Mouse (Mus musculus): Measurements from ENCODE around the gene Tfcp2l1.
A peak's percentile ranks its signal among the peaks of the same experiment; 100 is the strongest.

The Tfcp2l1 gene

DNA sequence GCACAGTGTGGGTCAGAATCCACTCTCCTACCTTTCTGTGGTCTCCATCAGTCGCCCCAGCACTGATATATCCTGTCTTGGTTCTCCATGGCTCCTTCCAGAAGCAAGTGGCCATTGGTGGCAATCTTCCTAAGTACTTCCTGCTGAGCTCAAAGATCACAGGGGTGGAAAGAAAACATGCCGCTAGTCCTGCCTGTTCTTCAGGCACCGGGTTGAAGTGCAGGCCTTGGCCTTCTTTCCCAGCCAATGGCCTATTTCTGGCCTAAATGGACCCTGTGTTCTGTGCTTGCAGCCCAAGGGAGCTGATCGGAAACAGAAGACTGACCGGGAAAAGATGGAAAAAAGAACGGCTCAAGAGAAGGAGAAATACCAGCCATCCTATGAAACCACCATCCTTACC is 31.0 kb downstream of the Tfcp2l1 start:
- no peak for DNase-seq

DNA sequence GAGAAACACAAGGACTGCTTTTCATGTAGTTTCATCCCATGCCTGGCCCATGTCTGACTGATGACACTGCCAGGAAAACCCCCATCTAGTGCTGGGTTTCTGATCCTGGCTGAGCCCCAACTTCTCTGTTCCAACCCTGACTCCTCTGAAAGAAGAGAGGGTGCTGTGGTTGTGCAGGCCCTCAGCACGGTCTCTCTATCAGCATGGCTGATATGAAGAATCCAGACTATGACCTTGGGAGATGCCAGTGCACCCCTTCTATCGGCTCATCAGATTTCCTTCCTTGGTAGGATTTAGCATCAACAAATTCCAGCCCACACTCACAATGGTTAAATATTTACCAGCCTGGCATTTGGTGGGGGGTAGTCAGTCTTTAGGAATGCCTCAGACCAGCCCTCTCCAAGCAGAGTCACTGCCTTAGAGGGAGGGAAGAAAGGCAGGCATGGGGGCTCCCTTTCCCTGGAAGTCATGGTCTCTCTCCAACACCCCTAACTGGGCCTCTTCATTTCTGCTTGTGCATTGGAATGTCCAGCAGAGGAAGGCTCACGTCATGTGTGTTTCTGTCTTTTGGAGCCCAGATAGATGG is 33.2 kb downstream of the Tfcp2l1 start:
- no peak for DNase-seq

DNA sequence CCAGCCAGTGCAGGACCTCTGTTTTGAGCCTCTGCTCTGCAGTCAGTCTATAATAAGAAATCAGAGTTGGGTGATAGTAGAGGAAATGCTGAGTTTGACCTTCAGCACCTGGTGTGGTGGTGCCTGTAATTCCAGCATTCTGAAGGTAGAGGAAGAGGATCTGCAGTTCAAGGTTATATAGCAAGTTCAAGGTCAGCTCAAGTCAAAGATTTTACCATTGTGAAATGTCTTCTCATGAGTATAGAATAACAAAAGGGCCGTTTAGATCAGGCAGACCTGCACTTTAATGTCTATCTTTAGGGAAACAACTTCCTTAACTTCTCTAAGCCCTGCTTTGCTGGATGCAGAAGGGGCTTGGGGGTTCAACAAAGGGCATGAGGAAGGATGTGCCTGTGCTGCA is 35.3 kb downstream of the Tfcp2l1 start:
- no peak for DNase-seq

DNA sequence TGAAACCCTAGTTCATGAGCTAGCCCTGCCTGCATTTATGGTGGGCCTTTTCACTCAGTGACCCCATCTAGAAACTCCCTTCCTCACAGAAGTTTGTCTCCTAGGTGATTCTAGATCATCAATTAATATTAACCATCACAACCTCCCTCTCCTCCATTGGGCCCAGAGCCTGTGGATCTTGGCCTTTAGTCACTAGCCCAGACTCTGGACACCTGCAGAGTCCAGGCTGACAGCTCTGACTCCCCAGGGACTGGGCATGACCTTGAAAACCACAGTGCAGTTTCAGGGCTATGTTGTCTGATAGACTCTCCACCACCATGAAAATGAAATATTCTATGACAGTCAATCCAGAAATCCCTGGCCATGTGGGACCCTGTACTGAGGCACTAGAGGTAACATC is 39.8 kb downstream of the Tfcp2l1 start:
- DNase-seq: no peak

DNA sequence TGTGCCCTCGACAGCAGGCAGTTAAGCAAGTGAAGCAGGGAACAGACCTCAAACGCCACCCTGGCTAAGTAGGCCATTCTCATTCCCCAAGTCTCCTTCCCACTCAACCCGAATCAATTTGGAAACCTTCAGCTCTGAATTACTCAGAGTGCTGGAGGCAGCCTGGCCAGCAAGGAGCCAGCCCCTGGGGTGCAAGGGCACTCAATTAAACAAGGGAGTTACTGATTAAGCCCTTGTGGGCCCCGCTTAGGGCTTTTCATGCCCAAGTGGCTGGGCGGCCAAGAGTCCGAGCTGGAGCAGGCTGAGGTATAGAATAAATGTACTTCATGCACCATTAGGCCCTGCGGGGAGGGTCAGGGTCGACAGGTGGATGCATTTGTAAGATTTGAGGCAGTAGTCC is 44.5 kb downstream of the Tfcp2l1 start:
- peak; percentile 21 for DNase-seq

DNA sequence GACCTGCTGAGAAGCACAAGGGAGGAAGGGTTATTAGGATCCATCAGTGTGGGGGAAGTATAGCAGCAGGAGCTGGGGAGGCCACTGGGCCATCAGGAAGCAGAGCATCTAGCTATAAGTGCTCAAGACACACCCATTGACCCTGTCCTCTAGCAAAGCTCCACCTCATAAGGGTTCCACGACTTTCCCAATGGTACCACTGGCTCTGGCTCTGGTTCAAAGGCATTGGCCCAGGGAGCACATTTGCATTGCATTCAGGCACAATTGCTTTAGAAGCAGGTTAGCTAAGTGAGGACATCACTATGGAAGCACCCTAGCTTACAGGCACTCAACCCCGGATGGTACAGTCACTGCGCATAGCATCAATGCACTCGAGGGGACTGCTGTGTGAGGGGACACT is 46.4 kb downstream of the Tfcp2l1 start:
- DNase-seq: no peak

DNA sequence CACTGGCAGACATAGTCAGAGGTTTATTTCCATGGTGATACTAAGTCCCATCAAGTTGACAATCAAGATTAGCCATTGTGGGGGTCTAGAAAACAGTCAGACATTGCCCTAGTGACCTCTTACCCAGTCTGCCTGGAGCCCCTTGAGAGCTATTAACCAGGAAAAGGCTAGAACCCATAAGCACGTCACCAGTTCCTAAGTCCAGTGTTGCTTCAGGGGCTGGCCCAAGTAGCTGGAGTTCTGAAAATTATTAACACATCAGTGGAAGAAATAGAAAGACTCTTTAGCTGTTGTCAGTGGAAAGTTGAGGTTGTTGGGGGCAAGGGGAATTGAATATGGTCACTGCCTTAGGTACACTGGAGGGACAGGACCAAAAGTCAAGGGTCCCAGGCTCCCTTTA is 54.2 kb downstream of the Tfcp2l1 start:
- no peak for DNase-seq

DNA sequence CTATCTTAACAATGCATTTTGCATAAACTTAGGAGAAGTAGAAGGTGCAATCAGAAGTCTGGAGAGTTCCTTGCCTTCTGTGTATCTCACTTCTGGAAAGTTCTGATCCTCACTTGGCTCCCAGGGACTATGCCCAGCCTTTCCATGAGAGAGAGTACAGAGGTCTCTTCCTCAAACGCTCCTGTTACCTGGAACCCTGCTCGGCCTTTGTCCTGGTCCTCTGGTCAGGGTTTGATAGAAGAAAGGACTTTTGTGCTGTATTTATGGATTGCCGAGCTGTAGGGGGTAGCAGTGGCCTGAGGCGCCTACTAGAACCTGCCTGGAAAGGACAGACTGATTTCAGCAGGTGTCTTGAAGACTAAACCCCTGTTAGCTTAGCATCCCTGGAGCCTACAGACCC is 55.9 kb downstream of the Tfcp2l1 start:
- DNase-seq: no peak

DNA sequence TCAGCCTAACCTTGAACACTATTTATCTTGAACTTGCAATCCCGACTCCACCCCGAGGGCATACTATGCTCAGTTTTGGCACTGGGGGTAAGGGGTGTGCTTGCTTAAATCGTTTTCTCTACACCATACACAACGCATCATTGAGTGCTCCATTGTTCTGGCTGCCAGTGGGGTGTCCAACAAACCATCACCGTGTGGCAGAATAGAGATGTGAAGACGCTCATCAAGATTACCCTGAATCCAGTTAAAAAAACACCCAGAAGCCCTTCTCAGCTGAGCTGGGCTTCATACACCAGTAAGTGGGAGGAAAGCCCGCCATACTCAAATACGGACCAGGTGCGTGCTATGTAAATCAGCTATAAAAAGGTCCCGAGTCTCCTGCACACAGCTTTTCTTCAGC is 60.0 kb downstream of the Tfcp2l1 start:
- no peak for DNase-seq

DNA sequence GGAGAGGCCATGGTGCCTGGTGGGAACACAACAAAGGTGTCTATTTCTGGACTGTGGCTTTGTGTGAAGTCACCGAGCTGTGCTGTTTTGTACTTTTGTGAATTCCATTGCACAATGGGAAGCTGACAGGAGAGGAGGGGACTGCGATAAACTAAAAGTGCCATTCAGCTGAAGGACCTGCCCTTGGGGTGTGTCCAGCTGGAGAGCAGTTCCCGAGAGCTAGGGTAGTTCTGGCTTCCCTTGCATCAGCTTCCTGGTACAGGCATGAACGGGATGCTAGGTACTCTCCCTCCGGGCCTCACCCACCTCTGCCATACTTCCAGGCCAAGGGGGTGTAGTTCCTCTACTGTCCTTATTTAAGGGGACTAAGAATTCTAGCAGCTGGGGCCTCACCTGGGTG is 62.1 kb downstream of the Tfcp2l1 start:
- no peak for DNase-seq

DNA sequence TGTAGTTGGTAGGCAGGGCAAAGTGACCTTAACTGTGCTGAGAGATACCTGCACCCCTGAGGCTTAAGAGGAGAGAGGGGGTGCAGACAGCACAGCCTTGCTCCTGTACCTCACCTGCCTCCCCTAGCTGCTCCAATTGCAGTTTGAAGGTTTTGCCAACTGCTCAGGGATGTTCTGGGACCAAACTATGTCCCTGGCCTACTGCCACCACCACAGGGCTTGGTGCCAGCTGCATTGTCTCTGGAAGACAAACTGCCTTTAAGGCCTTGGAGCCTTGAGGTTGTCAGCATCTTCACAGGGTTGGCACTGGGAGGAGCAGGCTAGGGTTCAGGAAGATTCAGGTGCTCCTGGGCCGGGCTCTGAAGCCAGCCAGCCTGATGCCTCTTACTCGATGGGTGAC is 66.7 kb downstream of the Tfcp2l1 start:
- DNase-seq: no peak

DNA sequence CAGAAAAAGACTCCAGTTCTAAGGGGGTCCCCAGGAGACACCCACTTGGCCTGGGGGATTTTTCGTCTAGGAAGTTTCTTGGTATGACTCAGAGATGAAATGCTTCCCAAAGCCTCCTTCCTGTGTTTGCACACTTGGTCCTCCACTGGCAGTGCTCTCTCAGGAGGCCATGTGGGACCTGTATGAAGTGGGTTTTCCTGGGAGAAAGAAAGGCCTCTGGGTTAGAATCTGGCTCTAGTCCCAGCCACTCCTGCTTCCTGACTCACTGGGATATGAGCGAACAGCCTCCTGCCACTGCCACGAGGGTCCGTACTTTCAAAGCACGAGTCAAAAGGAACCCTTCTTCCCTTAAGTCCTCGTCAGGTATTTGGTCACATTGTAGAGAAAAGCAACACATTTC is 70.2 kb downstream of the Tfcp2l1 start:
- no peak for DNase-seq

DNA sequence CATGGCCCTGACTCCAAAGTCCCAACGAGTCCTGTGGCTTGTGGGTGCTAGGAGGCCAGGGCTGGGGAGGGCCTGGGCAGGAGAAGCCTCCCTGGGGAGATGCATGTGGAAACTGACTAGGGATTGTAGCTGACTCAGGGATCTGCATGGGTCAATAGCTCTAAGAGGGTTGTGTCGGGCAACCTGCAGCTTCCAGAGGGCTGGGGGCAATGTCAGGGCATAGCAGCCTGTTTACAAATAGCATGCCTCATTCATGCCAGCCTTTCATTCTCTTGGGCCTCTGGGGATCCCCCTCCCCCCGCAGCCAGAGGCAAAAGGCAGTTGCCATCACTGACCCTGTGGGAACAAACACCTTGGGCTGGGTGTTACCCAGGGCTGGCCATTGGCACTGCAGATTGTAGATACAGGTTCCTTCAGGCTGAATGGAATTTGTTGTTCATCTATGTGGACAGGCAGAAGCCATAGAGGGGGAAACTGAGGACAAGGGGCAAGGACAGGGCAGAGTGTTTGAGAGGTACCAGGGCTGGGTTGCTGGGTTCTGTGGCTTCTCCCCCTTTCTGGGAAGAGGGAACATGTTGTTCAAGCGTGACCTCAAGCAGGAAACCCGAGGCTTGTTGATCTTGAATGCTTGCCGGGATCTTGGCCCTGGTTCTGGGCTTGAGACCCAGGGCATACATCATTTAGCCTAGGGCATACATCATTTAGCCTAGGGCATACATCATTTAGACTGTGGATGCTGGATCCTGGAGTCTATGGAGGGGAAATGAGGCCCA is 71.6 kb downstream of the Tfcp2l1 start:
- no peak for DNase-seq

DNA sequence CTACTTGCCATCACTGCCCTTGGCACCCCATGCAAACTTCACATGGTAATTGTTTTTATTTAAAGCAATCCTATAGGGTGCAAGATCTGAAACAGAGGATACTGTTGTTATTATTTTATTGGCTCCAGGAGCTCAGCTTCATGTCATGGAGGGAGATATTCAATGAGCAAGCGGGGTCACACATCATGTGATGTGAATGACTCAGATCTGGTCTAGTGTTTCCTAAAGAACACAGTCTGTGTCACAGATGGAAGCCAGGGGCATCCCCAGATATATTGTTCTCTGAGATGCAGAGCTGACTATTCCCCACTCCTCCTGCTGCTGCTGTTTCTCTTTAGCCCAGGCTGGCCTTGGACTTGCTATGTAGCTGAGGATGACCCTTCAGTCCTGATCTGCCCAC is 72.2 kb downstream of the Tfcp2l1 start:
- no peak for DNase-seq

DNA sequence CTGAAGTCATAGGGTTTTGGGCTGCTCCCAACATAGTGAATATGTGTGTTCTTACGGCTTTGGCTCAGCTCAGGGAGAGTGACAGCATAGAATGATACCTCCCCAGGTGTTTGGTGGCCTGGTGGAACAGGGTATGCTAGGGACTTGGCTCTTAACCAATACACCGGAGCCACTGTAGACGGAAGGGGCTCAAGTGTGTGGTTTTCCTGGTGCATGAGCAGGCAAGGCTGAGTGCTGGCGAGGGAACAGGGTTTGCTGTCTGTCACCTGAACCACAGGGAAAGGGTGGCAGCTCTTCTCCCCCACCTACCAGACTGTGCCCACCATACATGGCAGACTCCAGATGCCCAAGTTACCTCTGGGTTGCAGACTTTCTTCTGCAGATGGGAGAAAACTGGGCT is 83.9 kb downstream of the Tfcp2l1 start:
- DNase-seq: no peak

DNA sequence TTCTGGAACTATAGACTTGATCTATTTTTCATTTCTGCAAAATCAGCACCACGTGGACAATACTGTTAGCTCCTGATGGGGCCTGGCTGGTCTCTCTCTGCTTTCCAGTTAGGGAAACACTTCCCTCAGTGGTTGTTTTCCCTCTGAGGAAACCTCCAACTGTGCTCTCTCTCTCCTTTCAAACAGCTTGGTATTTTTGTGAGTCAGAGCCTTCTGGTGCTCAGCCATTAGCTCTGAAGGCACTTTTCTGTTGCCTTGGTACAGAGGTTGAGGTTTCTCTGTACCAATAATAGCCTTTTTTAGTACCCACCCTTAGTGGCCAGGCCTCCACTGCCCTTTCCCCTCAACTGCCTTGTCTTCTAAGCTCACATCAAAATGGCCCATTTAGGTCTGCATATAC is 88.5 kb downstream of the Tfcp2l1 start:
- DNase-seq: no peak

DNA sequence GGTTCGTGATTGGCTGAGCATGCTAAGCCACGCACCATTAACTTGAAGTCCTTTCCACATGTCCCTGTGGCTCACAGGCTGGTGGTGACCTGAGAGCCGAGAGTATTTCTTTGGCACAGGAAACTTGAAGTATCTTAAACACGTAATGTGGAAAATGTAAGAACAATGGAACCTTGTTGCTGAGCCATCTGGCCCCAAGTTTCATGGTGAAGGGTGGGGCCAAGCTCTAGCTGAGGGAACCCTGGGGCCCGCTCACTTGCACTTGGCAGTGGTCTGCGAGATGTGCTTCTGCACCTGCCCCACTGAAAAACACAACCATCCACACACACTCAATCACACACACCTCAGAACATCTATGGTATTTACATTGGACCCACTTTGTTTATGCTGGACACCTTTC is 90.3 kb downstream of the Tfcp2l1 start:
- no peak for DNase-seq

DNA sequence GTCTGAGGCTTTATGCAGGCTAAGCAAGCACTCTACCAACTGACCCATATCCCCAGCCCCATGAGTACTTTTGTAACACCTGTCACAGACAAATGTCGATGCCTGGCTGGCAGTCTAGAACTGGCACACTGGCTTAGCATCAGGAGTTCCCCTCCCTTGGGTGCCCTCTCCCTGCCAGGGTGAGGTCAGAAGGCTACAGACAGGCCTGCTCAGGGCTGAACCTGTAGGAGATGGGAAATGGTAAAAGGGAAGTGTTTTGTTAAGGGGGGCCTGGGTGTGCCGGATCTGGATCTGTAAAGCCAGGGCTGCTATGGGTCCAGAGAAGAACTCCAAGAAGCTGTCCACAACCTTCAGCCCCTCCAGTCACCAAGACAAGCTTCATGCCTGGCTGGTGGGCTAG is 92.0 kb downstream of the Tfcp2l1 start:
- DNase-seq: no peak

DNA sequence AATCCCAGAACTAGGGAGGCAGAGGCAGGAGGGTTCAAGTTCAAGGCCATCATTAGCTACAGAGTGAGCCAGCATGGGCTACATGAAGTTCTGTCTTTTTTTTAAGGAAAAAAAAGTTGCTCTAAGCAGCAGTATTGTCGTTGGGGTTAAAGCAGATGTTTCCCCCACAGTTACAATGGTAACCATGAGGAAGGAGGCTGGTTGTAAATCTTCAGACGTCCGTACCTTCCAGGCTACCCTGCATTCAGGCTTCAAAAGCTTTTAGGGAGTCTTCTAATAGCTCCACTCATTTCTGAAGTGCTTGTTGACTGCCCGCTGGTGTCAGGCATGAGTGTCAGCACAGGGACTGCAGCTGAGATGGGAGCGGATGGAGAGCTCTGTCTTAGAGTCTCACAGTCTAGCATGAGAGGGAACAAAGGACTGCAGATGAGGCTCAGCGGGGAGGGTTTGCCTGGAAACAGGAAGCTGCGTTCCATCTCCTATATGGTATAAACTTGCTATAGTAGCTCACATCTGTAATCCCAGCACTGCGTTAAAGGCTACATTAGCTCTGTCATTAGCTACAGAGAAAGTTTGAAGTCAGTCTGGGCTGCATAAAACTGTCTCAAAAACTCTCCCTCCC is 92.8 kb downstream of the Tfcp2l1 start:
- DNase-seq: no peak

DNA sequence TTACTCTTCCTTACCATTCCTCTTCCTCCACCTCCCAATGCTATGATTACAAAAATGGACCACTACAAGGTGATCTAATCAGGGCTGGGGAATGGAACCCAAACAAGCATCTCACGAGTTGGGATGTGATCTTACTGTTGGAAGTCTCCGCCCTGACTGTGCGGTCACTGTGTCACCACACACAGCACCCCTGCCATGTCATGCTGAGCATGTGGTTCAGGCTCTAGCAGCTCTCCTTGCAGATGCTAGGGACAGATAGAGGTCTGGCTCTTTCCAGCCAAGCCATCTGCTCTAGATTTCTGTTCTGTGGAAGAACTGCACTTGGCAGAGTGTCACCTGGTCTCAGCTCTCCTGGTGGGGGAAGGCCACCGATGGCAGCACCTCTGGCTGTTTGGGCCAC is 99.3 kb downstream of the Tfcp2l1 start:
- no peak for DNase-seq

DNA sequence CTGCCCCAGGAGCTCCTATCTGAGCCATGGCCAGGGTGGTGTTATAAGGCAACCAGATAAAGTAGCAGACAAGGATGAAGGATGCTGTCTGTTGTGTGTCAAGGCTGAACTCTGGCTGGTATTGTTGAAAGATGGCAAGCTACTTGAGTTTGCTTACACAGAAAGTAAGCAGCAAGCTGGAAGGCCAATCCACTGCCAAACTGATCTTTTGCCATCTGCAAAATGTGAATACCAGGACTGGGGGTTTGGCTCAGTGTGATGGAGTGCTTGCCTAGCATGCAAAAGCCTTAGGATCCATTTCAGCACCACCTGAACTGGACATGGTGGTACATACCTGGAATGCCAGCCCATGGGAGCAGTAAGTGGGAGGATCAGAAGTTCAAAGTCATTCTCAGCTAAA is 101.1 kb downstream of the Tfcp2l1 start:
- DNase-seq: no peak
